ENCODE assay signal across 19 mouse cellular contexts in the genomic region with DNA sequence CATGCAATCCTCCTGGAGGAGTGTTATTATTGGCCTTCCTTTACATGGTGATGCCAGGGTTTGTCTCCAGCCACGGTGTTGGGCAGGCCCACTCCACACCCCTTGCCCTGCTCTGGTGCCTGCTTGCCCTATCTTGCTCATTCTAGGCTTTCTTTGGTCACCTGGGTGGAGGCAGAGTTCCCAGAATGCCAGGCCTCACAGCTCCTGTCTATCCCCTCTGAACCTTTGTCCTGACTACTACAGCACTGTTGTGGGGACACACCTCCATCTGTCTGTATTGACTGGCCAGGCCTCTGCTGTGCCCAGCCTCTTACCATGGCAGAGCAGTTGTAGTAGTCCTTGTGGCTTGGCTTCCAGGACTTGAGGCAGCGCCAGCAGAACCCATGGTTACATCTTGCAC. TPM values are rescaled to one million over a fixed set of nuclear protein-coding genes. Genes with fewer than 3 reads are reported as not detected.
"Had no signal": no experiment of that assay in that cellular context is flagged by ENCODE, and none has a peak within 500 bp of the region (broad histone marks: within the 10 kb centered on the region; RNA-seq: fewer than 3 reads in every experiment).

No protein-coding gene starts in this region.

- DNase-seq: lung, adult 18-20 months; lung, embryonic 14.5 days; lung, postnatal 10 days; lung, postnatal 4 days; midbrain, embryonic 14.5 days; retina, postnatal 1 day; right cerebral cortex, adult 18-20 months; right cerebral cortex, postnatal 25 days; right cerebral cortex, postnatal 4 days; spleen, adult 18-20 months; thymus, adult 2 months; thymus, postnatal 25 days; thymus, postnatal 4 days had no signal

- H3K27ac ChIP-seq: midbrain, embryonic 10.5 days; midbrain, embryonic 12.5 days; neural tube, embryonic 13.5 days; neural tube, embryonic 15.5 days had no signal

- H3K9ac ChIP-seq: lung, embryonic 14.5 days; neural tube, embryonic 13.5 days; neural tube, embryonic 15.5 days had no signal

- ATAC-seq: midbrain, embryonic 16.5 days had no signal

- H3K9me3 ChIP-seq: midbrain, embryonic 10.5 days; midbrain, embryonic 12.5 days; neural tube, embryonic 13.5 days; neural tube, embryonic 15.5 days had no signal

- H3K4me2 ChIP-seq: lung, embryonic 14.5 days; midbrain, embryonic 12.5 days; neural tube, embryonic 13.5 days; neural tube, embryonic 15.5 days had no signal

- H3K4me3 ChIP-seq: midbrain, embryonic 10.5 days; midbrain, embryonic 12.5 days; myocyte; neural tube, embryonic 13.5 days; neural tube, embryonic 15.5 days had no signal

- H3K27me3 ChIP-seq: midbrain, embryonic 12.5 days; neural tube, embryonic 13.5 days; neural tube, embryonic 15.5 days had no signal

- H3K4me1 ChIP-seq: neural tube, embryonic 13.5 days; neural tube, embryonic 15.5 days had no signal

RNA-seq across cellular contexts. Expression of gene Ttbk1, which starts 15.3 kb away (rescaled TPM):
- polyA plus RNA-seq: myocyte had no signal
